Mouse (Mus musculus): ENCODE measurements at regions not wholly inside any gene's neighbourhood (a gene's known extent, or its start where the extent isn't known, plus 50 kb on each side); places are given as distances from the start of the nearest gene placed in this dataset.
A peak's percentile ranks its signal among the peaks of the same experiment; 100 is the strongest.

DNA sequence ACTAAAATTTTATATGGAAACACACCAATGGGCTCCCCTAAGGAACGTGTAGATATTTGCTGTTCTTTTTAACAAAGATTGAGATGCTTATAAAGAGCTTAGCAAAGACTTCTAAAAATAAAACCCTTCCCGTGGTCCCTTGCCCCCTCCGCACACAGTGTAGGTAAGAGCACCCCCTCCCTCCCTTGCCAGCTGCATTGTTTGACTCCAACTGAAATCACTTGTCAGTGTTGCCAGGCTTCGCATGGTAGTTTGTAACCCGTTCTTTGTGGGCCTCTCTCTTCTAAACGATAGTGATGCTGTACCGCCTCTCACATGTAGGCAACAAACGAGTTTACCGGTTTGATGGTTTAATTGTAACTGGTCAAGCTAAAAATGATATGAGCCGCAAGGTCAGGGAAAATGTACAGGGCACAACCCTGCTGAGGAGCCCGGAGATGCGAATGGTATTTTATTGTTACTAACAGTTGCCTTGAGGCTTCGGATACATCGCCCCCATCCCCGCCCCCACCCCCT lies 246.0 kb downstream of the Ttll7 start:
- Histone ChIP-seq H3K36me3 (no peaks in the 10 kb centered on the region), H3K4me1 (peaks cover 31% of the 10 kb centered on the region), H3K27ac (no peak overlapping the region), H3K4me3 (no peak overlapping the region), H3K4me2 (peak overlapping the region; percentile 36), H3K9ac (no peak overlapping the region), H3K9me3 (no peaks in the 10 kb centered on the region), H3K27me3 (peaks cover 14% of the 10 kb centered on the region)
- no peak for ATAC-seq (ENCODE audit: insufficient number of reproducible peaks, insufficient read depth, low FRiP score, low TSS enrichment, low read depth)
- 26% methylated on average over 15 of the region's 15 CpGs for WGBS

GRCm38 (mm10) chr3:147098611-147099010 lies 246.4 kb downstream of the Ttll7 start:
- 33% methylated on average over 6 of the region's 6 CpGs for WGBS
- Histone ChIP-seq H3K4me1 (peaks cover 28% of the 10 kb centered on the region), H3K9me3 (no peaks in the 10 kb centered on the region), H3K27ac (no peak overlapping the region), H3K4me3 (no peak overlapping the region), H3K9ac (no peak overlapping the region), H3K36me3 (no peaks in the 10 kb centered on the region), H3K27me3 (peaks cover 14% of the 10 kb centered on the region), H3K4me2 (peak overlapping the region; percentile 36)
- no peak for ATAC-seq (ENCODE audit: insufficient number of reproducible peaks, insufficient read depth, low FRiP score, low TSS enrichment, low read depth)

- no peaks in the 10 kb centered on the region for H3K9me3 ChIP-seq
- WGBS, result 35% methylated on average over 12 of the region's 12 CpGs
- H3K4me2 ChIP-seq, result peak overlapping the region; percentile 28
- H3K4me3 ChIP-seq, result no peak overlapping the region
- H3K27me3 ChIP-seq, result peaks cover 14% of the 10 kb centered on the region
- H3K9ac ChIP-seq, result no peak overlapping the region
- ATAC-seq (ENCODE audit: insufficient number of reproducible peaks, insufficient read depth, low FRiP score, low TSS enrichment, low read depth), result no peak
- H3K27ac ChIP-seq, result no peak overlapping the region
- H3K36me3 ChIP-seq, result no peaks in the 10 kb centered on the region
- H3K4me1 ChIP-seq, result peaks cover 28% of the 10 kb centered on the region
Measured at GRCm38 (mm10) chr3:147099143-147099713, 247.1 kb downstream of the Ttll7 start.

DNA sequence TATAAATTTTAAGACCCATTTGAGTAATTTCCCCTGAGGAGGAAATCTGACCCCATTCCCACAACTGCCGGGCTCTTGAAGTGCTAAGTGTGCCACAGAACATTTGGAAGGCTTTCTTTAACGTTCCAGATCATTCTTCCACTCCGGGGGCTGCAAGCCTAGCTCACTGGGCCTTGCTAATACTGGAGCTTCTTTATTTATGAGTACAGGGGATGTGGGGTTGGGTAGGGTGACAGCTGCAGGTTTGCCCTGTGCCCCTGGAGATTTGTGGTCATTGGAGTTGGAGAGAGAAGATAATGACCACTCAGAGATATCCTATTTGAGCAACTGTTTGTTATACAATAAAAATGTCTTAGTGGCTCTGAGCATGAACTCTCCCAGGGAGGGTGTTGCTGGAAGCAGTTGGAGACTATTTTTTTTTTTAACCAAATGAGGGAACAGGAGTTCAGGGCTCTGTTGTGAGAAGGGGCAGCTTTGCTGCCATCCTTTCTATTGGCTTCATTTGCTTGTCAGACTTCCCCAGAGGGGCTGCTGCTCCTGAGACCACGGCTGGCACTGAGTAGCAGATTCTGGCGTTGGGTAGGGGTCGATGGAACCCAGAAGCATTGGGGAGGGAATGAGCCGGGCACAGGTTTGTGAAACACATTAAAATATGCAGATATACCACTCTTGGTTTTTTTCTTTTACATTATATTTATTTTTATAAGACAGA lies 249.0 kb downstream of the Ttll7 start:
- ATAC-seq (ENCODE audit: insufficient number of reproducible peaks, insufficient read depth, low FRiP score, low TSS enrichment, low read depth), result no peak
- peaks cover 11% of the 10 kb centered on the region for H3K27me3 ChIP-seq
- no peak overlapping the region for H3K4me2 ChIP-seq
- WGBS, result 44% methylated on average over 7 of the region's 7 CpGs
- H3K27ac ChIP-seq, result no peak overlapping the region
- no peaks in the 10 kb centered on the region for H3K9me3 ChIP-seq
- peaks cover 28% of the 10 kb centered on the region for H3K4me1 ChIP-seq
- no peaks in the 10 kb centered on the region for H3K36me3 ChIP-seq
- no peak overlapping the region for H3K4me3 ChIP-seq
- no peak overlapping the region for H3K9ac ChIP-seq

DNA sequence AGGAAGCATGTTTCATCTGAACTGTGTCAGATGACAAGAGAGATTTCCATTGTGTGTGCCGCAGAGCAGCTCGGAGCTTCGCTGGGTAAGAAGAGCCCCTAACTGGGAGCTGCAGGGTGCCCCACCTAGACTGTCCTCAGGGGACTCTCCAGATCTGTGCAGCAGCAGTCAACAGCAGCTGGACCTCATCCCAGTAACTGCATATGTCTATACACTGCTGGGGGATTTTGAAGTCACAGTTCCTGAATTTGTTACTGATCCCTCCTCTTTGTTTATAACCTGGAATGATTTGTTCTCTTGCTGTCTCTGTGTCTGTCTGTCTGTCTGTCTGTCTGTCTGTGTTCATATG lies 249.6 kb downstream of the Ttll7 start:
- H3K4me1 ChIP-seq, result peaks cover 28% of the 10 kb centered on the region
- H3K27ac ChIP-seq, result no peak overlapping the region
- H3K36me3 ChIP-seq, result no peaks in the 10 kb centered on the region
- no peak overlapping the region for H3K4me2 ChIP-seq
- WGBS, result 35% methylated on average over 3 of the region's 3 CpGs
- H3K9ac ChIP-seq, result no peak overlapping the region
- no peaks in the 10 kb centered on the region for H3K9me3 ChIP-seq
- H3K27me3 ChIP-seq, result peaks cover 11% of the 10 kb centered on the region
- H3K4me3 ChIP-seq, result no peak overlapping the region
- no peak for ATAC-seq (ENCODE audit: insufficient number of reproducible peaks, insufficient read depth, low FRiP score, low TSS enrichment, low read depth)

- no peak for ATAC-seq (ENCODE audit: insufficient number of reproducible peaks, insufficient read depth, low FRiP score, low TSS enrichment, low read depth)
- no peaks in the 10 kb centered on the region for H3K36me3 ChIP-seq
- no peaks in the 10 kb centered on the region for H3K9me3 ChIP-seq
- peaks cover 6% of the 10 kb centered on the region for H3K27me3 ChIP-seq
- no peak overlapping the region for H3K4me2 ChIP-seq
- no peak overlapping the region for H3K9ac ChIP-seq
- peaks cover 26% of the 10 kb centered on the region for H3K4me1 ChIP-seq
- WGBS, result 73% methylated on average over 7 of the region's 7 CpGs
- H3K27ac ChIP-seq, result no peak overlapping the region
- H3K4me3 ChIP-seq, result no peak overlapping the region
Measured at GRCm38 (mm10) chr3:147103428-147103827, 251.3 kb downstream of the Ttll7 start.

- no peaks in the 10 kb centered on the region for H3K4me1 ChIP-seq
- H3K4me3 ChIP-seq, result no peak overlapping the region
- WGBS, result 95% methylated on average over 4 of the region's 4 CpGs
- no peak overlapping the region for H3K9ac ChIP-seq
- no peak overlapping the region for H3K4me2 ChIP-seq
- no peak for ATAC-seq (ENCODE audit: insufficient number of reproducible peaks, insufficient read depth, low FRiP score, low TSS enrichment, low read depth)
- no peak overlapping the region for H3K27ac ChIP-seq
- no peaks in the 10 kb centered on the region for H3K27me3 ChIP-seq
- no peaks in the 10 kb centered on the region for H3K9me3 ChIP-seq
- H3K36me3 ChIP-seq, result no peaks in the 10 kb centered on the region
Measured at GRCm38 (mm10) chr3:147117609-147118008, 265.4 kb downstream of the Ttll7 start.

DNA sequence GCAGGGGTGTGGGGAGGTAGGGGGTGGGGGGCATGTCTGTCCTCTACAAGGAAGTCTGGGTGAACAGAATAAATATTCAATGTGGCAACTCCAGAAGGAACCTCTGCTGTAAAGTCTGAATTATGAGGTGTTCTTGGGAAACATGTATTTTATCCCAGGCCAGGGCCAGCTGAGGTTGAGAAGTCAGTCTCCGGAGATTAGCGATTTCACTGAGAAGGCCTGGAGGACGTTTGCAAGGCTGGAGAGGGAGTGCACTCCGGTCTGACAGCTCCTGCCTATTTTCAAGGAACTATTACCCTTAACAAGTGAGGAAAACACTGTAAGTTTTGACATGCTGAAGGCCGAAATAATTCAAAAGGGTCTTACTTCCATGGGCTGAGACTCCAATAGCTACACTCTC lies 265.9 kb downstream of the Ttll7 start:
- 72% methylated on average over 5 of the region's 5 CpGs for WGBS
- H3K27me3 ChIP-seq, result no peaks in the 10 kb centered on the region
- H3K9ac ChIP-seq, result no peak overlapping the region
- H3K9me3 ChIP-seq, result no peaks in the 10 kb centered on the region
- H3K4me1 ChIP-seq, result no peaks in the 10 kb centered on the region
- no peak overlapping the region for H3K27ac ChIP-seq
- no peak for ATAC-seq (ENCODE audit: insufficient number of reproducible peaks, insufficient read depth, low FRiP score, low TSS enrichment, low read depth)
- H3K4me2 ChIP-seq, result no peak overlapping the region
- H3K36me3 ChIP-seq, result no peaks in the 10 kb centered on the region
- H3K4me3 ChIP-seq, result no peak overlapping the region

GRCm38 (mm10) chr3:147118622-147119021 lies 266.5 kb downstream of the Ttll7 start:
- H3K27me3 ChIP-seq, result no peaks in the 10 kb centered on the region
- no peak for ATAC-seq (ENCODE audit: insufficient number of reproducible peaks, insufficient read depth, low FRiP score, low TSS enrichment, low read depth)

DNA sequence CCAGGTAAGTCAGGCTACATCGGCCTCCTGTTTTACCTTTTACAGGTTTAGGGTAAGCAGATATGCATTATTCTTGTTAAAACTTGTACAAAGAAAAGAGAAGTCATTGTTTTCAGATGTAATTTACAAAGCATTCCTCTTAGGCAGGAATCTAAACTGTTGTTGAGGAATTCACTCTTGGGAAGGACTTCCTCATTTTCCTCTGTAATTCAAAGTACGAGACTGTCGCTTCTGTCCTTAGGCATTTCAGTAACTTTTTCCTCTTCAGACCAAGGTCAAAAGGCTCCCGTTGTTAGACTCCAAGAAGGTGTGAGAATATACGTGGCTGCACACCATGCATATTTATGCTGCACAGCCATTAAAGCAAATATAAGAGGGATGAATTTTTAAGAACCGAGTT lies 269.7 kb downstream of the Ttll7 start:
- Histone ChIP-seq H3K4me2 (no peak overlapping the region), H3K27me3 (no peaks in the 10 kb centered on the region), H3K9ac (no peak overlapping the region), H3K27ac (no peak overlapping the region), H3K36me3 (no peaks in the 10 kb centered on the region), H3K9me3 (no peaks in the 10 kb centered on the region), H3K4me1 (no peaks in the 10 kb centered on the region), H3K4me3 (no peak overlapping the region)
- no peak for ATAC-seq (ENCODE audit: insufficient number of reproducible peaks, insufficient read depth, low FRiP score, low TSS enrichment, low read depth)
- WGBS, result 65% methylated on average over 6 of the region's 6 CpGs

More at GRCm38 (mm10) chr3:147118622-147119021, 266.5 kb downstream of the Ttll7 start:
- Histone ChIP-seq H3K36me3 (no peaks in the 10 kb centered on the region), H3K9ac (no peak overlapping the region), H3K4me3 (no peak overlapping the region), H3K4me1 (no peaks in the 10 kb centered on the region), H3K27ac (no peak overlapping the region), H3K4me2 (no peak overlapping the region), H3K9me3 (no peaks in the 10 kb centered on the region)
- 85% methylated on average over 6 of the region's 6 CpGs for WGBS

DNA sequence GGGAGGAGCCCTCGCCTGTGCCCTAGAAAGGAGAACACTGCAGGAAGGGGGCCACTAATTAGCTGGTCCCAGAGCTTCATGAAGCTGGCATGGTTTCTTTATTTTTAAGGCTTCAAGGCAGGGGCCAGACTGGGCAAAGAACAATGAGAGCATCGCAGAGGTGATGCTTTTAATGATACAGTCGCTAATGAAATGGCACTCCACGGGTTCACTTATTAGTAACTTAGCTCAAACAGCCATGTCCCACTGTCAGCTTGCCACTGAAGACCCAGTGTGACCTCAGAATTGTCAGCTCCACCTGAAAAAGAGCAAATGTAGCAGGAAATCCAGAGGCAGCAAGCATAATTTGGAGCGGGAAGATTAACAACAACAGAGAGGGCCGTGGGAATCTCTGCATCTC lies 275.6 kb downstream of the Ttll7 start:
- Histone ChIP-seq H3K9me3 (no peaks in the 10 kb centered on the region), H3K4me1 (no peaks in the 10 kb centered on the region), H3K36me3 (no peaks in the 10 kb centered on the region), H3K9ac (no peak overlapping the region), H3K27ac (no peak overlapping the region), H3K27me3 (no peaks in the 10 kb centered on the region), H3K4me2 (no peak overlapping the region), H3K4me3 (no peak overlapping the region)
- WGBS, result 82% methylated on average over 6 of the region's 6 CpGs
- ATAC-seq (ENCODE audit: insufficient number of reproducible peaks, insufficient read depth, low FRiP score, low TSS enrichment, low read depth), result no peak

DNA sequence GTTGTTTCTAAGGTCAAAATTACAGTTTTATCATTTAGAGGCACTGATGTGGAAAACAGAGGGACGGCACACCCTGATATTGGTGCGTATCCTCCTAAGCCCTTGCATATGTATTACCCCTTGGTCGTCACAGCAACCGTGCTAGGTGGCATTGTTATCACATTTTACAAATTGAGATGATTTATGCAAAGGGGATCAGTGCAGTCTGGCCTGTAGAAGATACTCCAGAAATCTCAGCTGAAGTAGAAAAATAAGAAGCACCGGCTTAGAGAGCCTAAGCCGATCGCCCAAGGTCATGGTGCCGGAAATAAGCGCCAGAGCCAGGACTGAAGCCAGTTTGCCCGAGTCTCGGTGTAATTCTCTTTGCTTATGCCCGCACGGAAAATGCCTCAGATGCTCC lies 280.7 kb downstream of the Ttll7 start:
- no peak overlapping the region for H3K9ac ChIP-seq
- no peak overlapping the region for H3K27ac ChIP-seq
- no peaks in the 10 kb centered on the region for H3K4me1 ChIP-seq
- H3K4me3 ChIP-seq, result no peak overlapping the region
- H3K9me3 ChIP-seq, result no peaks in the 10 kb centered on the region
- no peak for ATAC-seq (ENCODE audit: insufficient number of reproducible peaks, insufficient read depth, low FRiP score, low TSS enrichment, low read depth)
- no peaks in the 10 kb centered on the region for H3K27me3 ChIP-seq
- H3K4me2 ChIP-seq, result no peak overlapping the region
- 92% methylated on average over 13 of the region's 13 CpGs for WGBS
- H3K36me3 ChIP-seq, result no peaks in the 10 kb centered on the region
